Mouse (Mus musculus) heart, postnatal 0 days (tissue): Measurements from ENCODE around the gene Mbd4.

Experiments
- CTCF ChIP-seq: IDR thresholded peaks from 2 replicates; pipeline ENCODE4 v1.5.1; 2016; ENCODE audit warnings: antibody characterized with exemption, control low read depth, low read depth
- EP300 ChIP-seq: IDR thresholded peaks from 2 replicates; pipeline ENCODE4 v1.6.1; 2016; ENCODE audit warnings: antibody characterized with exemption, low read depth

- TF ChIP-seq EP300: no peak
- TF ChIP-seq CTCF: no peak
These were observed 19.3 kb downstream of the Mbd4 start for GRCm38 (mm10) chr6:115833861-115834260.
